Mouse (Mus musculus) fibroblast of lung, adult 2 months (primary cell): ENCODE measurements around the gene Nob1.
A peak's percentile ranks its signal among the peaks of the same experiment; 100 is the strongest.

Experiments used
- DNase-seq: peaks from one replicate; pipeline ENCODE4 v3.0.0-alpha.2; 2011; ENCODE audit warnings: low read depth

Gene Nob1

DNA sequence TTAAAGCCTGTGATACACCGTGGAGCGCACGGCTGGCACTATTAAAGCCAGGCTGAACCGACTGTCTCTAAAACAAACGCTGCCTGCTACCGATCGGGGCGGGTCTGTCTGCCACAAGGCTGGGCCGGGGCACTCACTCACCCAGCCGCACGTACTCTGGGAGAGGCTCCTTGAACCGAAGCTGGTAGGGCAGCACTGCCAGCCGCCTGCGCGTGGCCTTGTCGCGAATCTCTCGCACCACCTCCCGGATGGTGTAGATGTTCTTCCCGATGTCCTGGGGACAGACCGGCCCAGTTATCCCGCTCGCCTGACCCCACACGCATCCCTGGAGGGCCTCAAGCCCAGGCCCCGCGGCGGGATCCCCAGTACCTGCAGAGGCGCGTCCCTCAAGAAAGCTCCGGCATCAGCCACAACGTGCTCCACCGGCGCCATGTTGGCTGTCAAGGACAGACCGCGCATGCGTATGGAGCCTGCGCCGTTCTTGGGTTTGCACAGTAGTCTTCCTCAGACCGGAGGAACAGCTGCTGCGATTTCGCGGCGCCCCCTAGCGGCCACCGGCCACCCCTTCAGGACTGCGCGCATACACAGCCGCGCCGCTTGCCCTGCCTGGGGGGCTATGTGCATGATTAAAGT, at the start of gene Nob1:
Gene Nob1, minus strand, starts transcription at position 455 of the 633 bp plus-strand sequence.
- DNase-seq: peak; percentile 87

- no peak for DNase-seq
Observed at GRCm38 (mm10) chr8:107473369-107473768, 48.5 kb upstream of the Nob1 start.

DNA sequence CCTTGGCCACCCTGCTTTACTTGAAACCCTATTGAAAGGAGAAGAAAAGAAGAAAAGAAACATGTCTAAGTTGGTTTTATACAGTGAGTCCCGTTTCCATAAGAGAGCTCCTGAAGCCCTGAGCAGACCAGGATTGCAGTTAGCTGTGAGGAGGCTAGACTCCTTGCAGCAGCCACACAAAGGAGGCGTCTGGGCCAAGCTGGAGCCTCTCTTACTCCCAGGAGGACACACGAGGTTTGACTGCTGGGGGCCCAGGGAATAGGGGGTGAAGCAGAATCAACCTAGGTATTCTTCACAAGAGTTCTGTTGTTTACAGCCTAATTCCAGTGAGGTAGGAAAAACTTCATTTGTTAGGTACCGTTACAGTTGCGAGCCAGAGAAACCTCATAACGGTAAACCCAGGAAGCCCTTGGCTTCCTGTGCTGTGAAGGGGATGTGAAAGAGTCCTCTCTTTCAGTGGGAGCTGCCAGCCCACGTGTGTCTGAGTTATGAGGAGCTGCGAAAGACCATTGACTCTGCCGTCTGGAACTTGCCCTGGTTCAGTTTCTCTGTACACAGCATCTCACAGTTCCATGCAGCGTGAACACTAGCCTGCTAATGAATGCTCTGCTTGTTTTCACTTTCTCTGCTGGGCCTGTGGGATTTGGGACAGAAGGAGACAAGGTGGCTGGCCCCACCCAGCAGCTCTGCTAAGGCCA, 47.7 kb upstream of the Nob1 start:
- DNase-seq: peak; percentile 74

DNA sequence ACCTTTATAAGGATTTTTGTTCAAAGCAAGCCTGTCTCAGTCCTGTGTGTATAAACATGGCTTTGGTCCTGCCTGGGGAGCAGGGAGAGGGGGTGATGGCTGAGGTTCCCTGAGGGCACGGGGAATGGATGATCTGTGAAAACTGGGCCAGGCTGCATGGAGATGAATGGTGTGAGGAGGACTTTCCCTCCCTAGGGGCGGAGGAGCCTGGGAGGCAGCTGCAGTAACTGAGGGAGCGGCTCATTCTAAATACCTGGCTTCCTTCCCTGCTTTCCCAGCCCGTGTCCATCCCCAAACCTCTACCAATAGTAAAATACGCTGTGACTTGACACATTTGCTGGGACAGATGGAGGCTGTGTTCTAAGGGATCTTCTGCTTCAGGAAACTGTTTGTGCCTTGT, 45.5 kb upstream of the Nob1 start:
- DNase-seq: no peak

GRCm38 (mm10) chr8:107468811-107469302, 44.0 kb upstream of the Nob1 start:
- peak; percentile 59 for DNase-seq

DNA sequence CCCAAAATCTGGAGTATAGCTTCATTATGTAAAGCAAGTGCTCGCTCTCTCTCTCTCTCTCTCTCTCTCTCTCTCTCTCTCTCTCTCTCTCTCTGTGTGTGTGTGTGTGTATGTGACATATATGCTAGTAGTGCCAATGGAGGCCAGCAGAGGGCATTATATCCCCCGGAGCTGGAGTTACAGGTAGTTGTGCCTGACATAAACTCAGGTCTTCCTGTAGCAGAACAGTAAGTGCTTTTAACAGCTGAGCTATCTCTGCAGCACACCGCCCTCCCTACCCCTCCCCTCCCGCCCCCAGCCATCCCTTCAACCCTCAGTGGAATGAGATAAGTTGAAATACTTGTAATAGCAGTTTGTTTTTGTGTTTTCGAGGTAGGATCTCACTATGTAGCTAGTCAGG, 41.8 kb upstream of the Nob1 start:
- no peak for DNase-seq

- DNase-seq: no peak
Observed at GRCm38 (mm10) chr8:107465332-107465990, 40.6 kb upstream of the Nob1 start.

DNA sequence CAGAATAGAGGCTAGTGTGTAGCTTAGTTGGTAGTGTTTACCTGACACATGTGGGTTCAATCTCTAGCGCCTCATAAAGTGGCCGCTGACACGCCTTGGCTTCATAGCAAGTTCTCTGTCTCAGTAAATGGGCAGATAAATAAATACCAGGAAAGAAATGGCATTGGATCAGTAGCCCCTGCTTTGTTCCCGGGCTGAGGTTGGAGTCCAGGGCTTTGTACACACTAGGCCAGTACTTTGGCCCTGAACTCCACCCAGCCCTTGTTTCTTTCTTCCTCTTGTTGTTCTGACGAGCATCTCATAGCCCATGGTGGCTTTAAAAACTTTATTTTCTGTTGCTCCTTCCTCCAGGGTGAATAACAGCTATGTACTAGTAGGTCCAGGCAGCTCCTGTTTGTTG, 37.6 kb upstream of the Nob1 start:
- no peak for DNase-seq

DNA sequence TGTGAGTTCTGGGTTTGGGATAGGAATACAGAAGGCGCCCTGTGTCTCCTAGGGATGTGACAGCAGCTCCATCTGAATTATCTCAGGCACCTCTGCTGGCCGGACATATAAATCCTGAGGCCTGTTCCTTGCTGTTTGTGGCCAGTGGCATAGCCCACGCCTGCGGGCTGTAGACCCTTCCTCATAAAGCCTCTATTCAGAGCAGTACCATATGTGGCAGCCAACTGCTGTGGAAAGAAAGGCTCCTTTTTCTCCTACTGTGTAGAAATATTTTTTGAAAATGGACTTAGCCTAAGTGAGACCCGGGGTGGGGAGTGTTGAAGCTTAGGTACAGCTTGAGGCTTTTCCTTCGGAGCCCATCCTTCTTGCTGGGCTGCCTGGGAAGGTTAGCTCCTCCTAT, 33.4 kb upstream of the Nob1 start:
- DNase-seq: no peak

- DNase-seq: no peak
Observed at GRCm38 (mm10) chr8:107457725-107458124, 32.9 kb upstream of the Nob1 start.

- DNase-seq: no peak
Observed at GRCm38 (mm10) chr8:107455268-107455667, 30.4 kb upstream of the Nob1 start.

- DNase-seq: no peak
Observed at GRCm38 (mm10) chr8:107453386-107453785, 28.5 kb upstream of the Nob1 start.

DNA sequence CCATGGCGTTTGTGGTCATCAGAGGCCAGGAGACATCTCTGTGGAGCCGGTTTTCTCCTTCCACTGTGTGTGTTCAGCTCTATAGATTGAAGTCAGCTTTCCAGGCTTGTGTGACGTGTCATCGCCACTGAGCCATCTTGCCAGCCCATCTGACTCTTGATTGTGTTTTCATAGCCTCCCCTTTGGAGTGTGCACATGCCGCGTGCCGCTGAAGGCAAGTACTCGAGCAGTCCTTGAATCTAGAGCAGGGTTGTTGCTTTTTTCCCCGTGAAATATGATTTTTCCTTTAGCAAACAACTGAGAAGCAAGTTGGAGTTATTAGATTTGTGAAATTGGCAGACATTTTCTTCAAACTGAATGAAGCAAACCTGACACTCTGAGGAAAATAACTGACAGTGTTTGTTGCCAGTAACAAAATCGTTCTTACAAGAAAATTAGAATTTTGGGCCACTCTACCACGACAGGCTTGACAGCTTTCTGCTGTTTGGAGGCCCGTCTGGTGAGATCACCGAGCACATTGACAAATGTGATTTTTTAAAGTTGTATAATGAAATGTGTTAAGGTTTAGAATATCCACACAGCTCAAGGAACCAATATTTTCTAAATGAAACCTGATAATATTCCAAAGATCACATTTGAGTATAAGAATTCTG, 26.7 kb upstream of the Nob1 start:
- DNase-seq: no peak

GRCm38 (mm10) chr8:107449655-107450054, 24.8 kb upstream of the Nob1 start:
- DNase-seq: no peak

DNA sequence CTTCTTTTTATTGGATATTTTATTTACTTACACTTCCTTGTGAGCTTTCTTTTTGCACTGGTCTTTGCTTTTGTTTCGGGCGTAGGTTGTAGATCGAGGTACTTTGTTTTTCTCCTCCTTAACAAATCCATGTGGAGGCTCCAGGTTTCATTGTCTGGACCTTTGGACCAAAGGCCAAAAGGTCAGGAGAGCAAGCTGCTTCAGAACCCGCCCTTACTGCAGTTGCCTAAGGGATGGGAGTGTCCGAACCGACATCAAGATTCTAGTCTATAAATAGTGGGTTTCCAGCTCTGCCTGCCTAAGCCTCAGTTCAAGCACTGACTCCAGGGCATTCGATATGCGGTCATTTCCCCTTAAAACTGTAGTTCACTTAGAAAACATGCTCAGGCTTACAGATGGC, 24.3 kb upstream of the Nob1 start:
- no peak for DNase-seq

DNA sequence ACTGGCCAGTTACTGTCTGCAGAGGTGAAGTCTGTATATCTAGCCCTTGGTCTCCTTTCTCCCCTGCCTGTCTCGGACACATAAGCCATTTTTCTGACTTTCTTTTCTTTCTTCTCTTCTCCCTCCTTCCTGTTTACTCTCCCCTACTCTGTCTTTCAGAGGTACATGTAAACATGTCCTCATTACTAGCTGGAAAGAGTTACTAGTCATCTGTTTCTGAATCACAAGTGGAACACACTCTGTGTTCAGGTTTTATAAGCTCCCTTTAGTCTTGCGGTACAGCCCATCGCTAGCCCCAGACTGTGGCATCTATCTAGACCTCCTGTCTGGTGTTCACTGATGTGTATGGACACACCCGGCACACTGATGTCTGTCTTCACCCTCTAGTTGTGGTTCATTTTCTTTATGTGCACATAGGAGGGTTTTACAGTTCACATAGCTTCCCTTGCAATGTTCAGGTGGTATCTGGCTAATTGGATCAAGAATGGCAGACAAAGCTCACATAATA, 23.6 kb upstream of the Nob1 start:
- no peak for DNase-seq

DNA sequence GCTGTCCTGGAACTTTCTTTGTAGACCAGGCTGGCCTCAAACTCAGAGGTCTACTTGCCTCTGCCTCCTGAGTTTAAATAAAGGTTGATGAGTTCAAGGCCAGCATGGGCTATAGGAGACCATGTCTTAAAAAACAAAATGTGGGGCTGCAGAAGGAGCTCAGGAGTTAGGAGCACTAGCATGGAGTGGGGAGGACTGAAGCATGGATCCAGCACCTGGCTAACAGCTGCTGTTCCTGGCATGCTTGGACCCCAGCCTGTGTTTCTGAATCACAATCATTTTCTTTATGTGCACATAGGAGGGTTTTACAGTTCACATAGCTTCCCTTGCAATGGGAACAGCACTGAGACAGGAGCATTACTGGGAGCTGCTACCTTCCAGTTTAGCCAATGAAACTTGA, 22.9 kb upstream of the Nob1 start:
- DNase-seq: no peak

- DNase-seq: no peak
Observed at GRCm38 (mm10) chr8:107444626-107445025, 19.8 kb upstream of the Nob1 start.

DNA sequence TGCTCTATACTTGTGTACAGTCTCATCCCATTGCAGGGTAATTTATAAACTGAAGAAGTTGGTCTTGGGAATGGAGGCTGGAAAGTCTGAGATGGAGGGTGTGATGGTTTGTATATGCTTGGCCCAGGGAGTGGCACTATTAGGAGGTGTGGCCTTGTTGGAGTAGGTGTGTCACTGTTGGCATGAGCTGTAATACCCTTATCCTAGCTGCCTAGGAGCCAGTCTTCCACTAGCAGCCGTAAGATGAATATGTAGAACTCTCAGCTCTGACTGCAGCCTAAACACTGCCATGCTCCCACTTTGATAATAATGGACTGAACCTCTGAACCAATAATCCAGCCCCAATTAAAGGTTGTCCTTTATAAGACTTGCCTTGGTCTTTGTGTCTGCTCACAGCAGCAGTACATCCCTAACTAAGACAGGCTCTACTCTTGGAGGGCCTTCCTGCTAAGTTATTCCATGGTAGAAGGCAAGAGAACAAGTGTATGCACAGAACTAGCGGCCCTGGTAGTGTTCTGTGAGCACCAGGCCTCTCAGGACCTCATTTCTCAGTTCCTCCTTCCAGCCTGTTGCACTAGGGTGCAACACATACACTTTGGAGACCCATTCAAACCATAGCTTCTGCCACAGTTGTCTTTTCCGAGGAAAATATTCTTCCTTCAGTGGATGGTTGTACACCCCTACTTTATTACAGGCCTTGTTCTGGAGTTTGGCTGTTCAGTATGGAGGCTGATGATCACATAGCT, 15.2 kb upstream of the Nob1 start:
- no peak for DNase-seq

- no peak for DNase-seq
Observed at GRCm38 (mm10) chr8:107437711-107438110, 12.9 kb upstream of the Nob1 start.

- no peak for DNase-seq
Observed at GRCm38 (mm10) chr8:107436841-107437421, 12.1 kb upstream of the Nob1 start.
